In the genomic region with DNA sequence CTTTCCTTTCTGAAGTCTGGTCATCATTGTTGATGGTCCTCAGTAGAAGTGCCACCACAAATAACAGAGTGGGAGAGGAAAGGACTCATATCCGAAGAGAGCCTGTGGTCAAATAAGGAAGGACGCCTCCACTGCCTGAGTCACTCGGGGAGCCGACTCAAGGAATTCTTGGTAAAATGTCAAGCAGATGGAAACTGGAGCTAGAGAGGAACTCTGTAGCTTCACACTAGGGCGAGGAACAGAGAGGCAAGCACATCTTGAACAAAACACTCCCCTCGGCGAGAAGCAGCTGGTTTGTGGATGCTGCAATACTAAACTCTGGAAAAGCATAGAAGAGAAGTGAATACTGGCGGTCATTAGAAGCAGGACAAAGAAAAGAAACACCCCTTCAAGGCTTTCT, we compare ENCODE assay signal across 14 mouse cellular contexts.
A peak's percentile ranks its signal among the peaks of the same experiment; 100 is the strongest.
DNase-seq lines count a peak whose midpoint lies in the region; ATAC-seq and TF ChIP-seq lines count a peak whose summit lies in the region.
"Had no signal": no experiment of that assay in that cellular context is flagged by ENCODE, and none has a peak within 500 bp of the region (broad histone marks: within the 10 kb centered on the region; RNA-seq: fewer than 3 reads in every experiment).

No protein-coding gene starts in this region.

- no peak overlapping the region for H3K27ac ChIP-seq in midbrain, postnatal 0 days (ENCODE audit: low read depth, low read length)
- H3K27ac ChIP-seq: limb, embryonic 13.5 days had no signal

- no peak overlapping the region for H3K9ac ChIP-seq in midbrain, postnatal 0 days (replicated peaks; ENCODE audit: low read length, poor library complexity, severe bottlenecking)
- H3K9ac ChIP-seq: limb, embryonic 13.5 days; liver, postnatal 0 days had no signal

- TF ChIP-seq CTCF in midbrain, postnatal 0 days (IDR thresholded peaks at IDR 0.05) = no peak

- no peaks in the 10 kb centered on the region for H3K36me3 ChIP-seq in midbrain, postnatal 0 days (ENCODE audit: insufficient read depth, low read length)

- no peak for ATAC-seq in midbrain, postnatal 0 days (ENCODE audit: low FRiP score)
- ATAC-seq in megakaryocyte, adult 5-6 weeks (ENCODE audit: poor library complexity, severe bottlenecking) = no peak
- ATAC-seq: liver, postnatal 0 days had no signal

- H3K4me3 ChIP-seq in midbrain, postnatal 0 days (ENCODE audit: low read depth, low read length) = no peak overlapping the region
- H3K4me3 ChIP-seq: limb, embryonic 13.5 days; megakaryocyte, embryonic 14.5 days had no signal

- H3K27me3 ChIP-seq in midbrain, postnatal 0 days (ENCODE audit: insufficient read depth, low read length) = no peaks in the 10 kb centered on the region
- H3K27me3 ChIP-seq: limb, embryonic 13.5 days; megakaryocyte, embryonic 14.5 days had no signal

- intact Hi-C loops in left cerebral cortex, postnatal 4 days (cut with DNase I) = no loop called here
- intact Hi-C loops in heart, postnatal 36 days (cut with DNase I) = no loop called here

- 94% methylated on average over 8 of the region's 8 CpGs for WGBS in midbrain, postnatal 0 days

- peak; percentile 51 for DNase-seq in left cerebral cortex, adult 11 months (ENCODE audit: low spot score)
- no peak for DNase-seq in left cerebral cortex, postnatal 4 days
- peak; percentile 67 to 79 for DNase-seq in frontal cortex, postnatal 36 days (ENCODE audit: low spot score in 2 of 2)
- peak; percentile 12 to 21 for DNase-seq in heart, postnatal 36 days
- DNase-seq in right cerebral cortex, postnatal 25 days = peak; percentile 65
- DNase-seq in midbrain, postnatal 0 days (ENCODE audit: low spot score) = no peak
- DNase-seq in cerebellum, adult 9-11 months = no peak
- DNase-seq: adrenal gland, postnatal 10 days; cerebellum, postnatal 36 days; kidney, postnatal 10 days; liver, postnatal 0 days had no signal

- H3K9me3 ChIP-seq in midbrain, postnatal 0 days (ENCODE audit: low read length) = no peaks in the 10 kb centered on the region

- H3K4me2 ChIP-seq in midbrain, postnatal 0 days (ENCODE audit: low read depth, low read length, poor library complexity, severe bottlenecking) = no peak overlapping the region
- H3K4me2 ChIP-seq: limb, embryonic 13.5 days had no signal

- H3K4me1 ChIP-seq in midbrain, postnatal 0 days (ENCODE audit: insufficient read depth, low read length) = no peaks in the 10 kb centered on the region

Comparison
In these comparisons a context has a peak if more than half of its experiments do, and no peak if none do; other contexts are left out.
1. DNase-seq: peak in left cerebral cortex, adult 11 months (single experiment), frontal cortex, postnatal 36 days (2 of 2), heart, postnatal 36 days (2 of 2) and right cerebral cortex, postnatal 25 days (single experiment); none in left cerebral cortex, postnatal 4 days (single experiment), midbrain, postnatal 0 days (single experiment) and cerebellum, adult 9-11 months (single experiment).